9 mouse cellular contexts compared by ENCODE assay signal in genomic region chr5:124729662-124730206, GRCm38 (mm10). TPM values are rescaled to one million over a fixed set of nuclear protein-coding genes. Genes with fewer than 3 reads are reported as not detected.
DNase-seq lines count a peak whose midpoint lies in the region; ATAC-seq lines count a peak whose summit lies in the region.
"Had no signal": no experiment of that assay in that cellular context is flagged by ENCODE, and none has a peak within 500 bp of the region (broad histone marks: within the 10 kb centered on the region; RNA-seq: fewer than 3 reads in every experiment).

No protein-coding gene starts in this region.

- H3K9me3 ChIP-seq in hindbrain, embryonic 15.5 days = no peaks in the 10 kb centered on the region
- H3K9me3 ChIP-seq in liver, embryonic 15.5 days (replicated peaks) = no peaks in the 10 kb centered on the region

- no peak for ATAC-seq in hindbrain, embryonic 15.5 days (ENCODE audit: low FRiP score, low read depth)
- ATAC-seq in liver, embryonic 15.5 days (ENCODE audit: insufficient read depth) = no peak

- peak; percentile 16 for DNase-seq in adrenal gland, adult 2 months
- DNase-seq in adrenal gland, postnatal 4 days (ENCODE audit: low spot score in 2 of 2) = no peak
- DNase-seq in ZHBTc4 (ENCODE audit: low read depth, low spot score) = peak; percentile 33
- no peak for DNase-seq in layer of hippocampus, adult 9-11 months
- DNase-seq in ovary, postnatal 36 days (ENCODE audit: low spot score) = no peak
- DNase-seq in urinary bladder, adult 2 months (ENCODE audit: low spot score) = no peak

- peak overlapping the region; percentile 50 for H3K4me2 ChIP-seq in hindbrain, embryonic 15.5 days
- peak overlapping the region; percentile 59 for H3K4me2 ChIP-seq in liver, embryonic 15.5 days

- no peak overlapping the region for H3K9ac ChIP-seq in hindbrain, embryonic 15.5 days
- no peak overlapping the region for H3K9ac ChIP-seq in liver, embryonic 15.5 days

- peaks cover 5% of the 10 kb centered on the region; the same call in 1 of the 2 replicates for H3K4me1 ChIP-seq in hindbrain, embryonic 15.5 days (replicated peaks)
- peaks cover 7% of the 10 kb centered on the region for H3K4me1 ChIP-seq in liver, embryonic 15.5 days (replicated peaks)

- no peaks in the 10 kb centered on the region for H3K36me3 ChIP-seq in hindbrain, embryonic 15.5 days
- no peaks in the 10 kb centered on the region for H3K36me3 ChIP-seq in liver, embryonic 15.5 days (replicated peaks)

- H3K27ac ChIP-seq in hindbrain, embryonic 15.5 days (replicated peaks) = no peak overlapping the region
- H3K27ac ChIP-seq in liver, embryonic 15.5 days (replicated peaks) = no peak overlapping the region

- 0 out of 2 replicates have a peak overlapping the region, but pooled peaks have one; percentile 3 for H3K4me3 ChIP-seq in hindbrain, embryonic 15.5 days
- H3K4me3 ChIP-seq in liver, embryonic 15.5 days (replicated peaks) = peak overlapping the region; percentile 26

- WGBS in hindbrain, embryonic 15.5 days = 17% methylated on average over 21 of the region's 21 CpGs
- WGBS in liver, embryonic 15.5 days (ENCODE audit: insufficient replicate concordance) = 9% methylated on average over 21 of the region's 21 CpGs

- no peaks in the 10 kb centered on the region for H3K27me3 ChIP-seq in hindbrain, embryonic 15.5 days
- no peaks in the 10 kb centered on the region for H3K27me3 ChIP-seq in liver, embryonic 15.5 days

RNA-seq across cellular contexts. Expression of gene Dnah10, which starts 4.8 kb away (rescaled TPM):
- total RNA-seq in adrenal gland, adult 2 months (2021) = 1 to 10 TPM in 1 of 2 experiments, under 1 TPM in 1; 0.84 to 3.8 TPM
- polyA plus RNA-seq in adrenal gland, adult 2 months (2012; rRNA removed) = 0.11 and 0.15 TPM in 2 replicates
- total RNA-seq in adrenal gland, postnatal 4 days (2021) = 1 to 10 TPM; 1.3 to 1.6 TPM
- polyA plus RNA-seq in hindbrain, embryonic 15.5 days (2015; fragmentation: Nextera tagmentation; extraction: Ambion mirVana) = 0.14 and 0.18 TPM in 2 replicates
- not detected in 2 replicates for polyA plus RNA-seq in liver, embryonic 15.5 days (2015; fragmentation: Nextera tagmentation; extraction: Ambion mirVana)
- 0.15 and 0.36 TPM in 2 replicates for polyA plus RNA-seq in urinary bladder, adult 2 months (2012; rRNA removed)
- total RNA-seq: hematopoietic stem cell, adult 5-6 weeks had no signal

Comparison
In these comparisons a context has a peak if more than half of its experiments do, and no peak if none do; other contexts are left out.
1. DNase-seq: peak in adrenal gland, adult 2 months (single experiment) and ZHBTc4 (single experiment); none in adrenal gland, postnatal 4 days (0 of 2), layer of hippocampus, adult 9-11 months (single experiment), ovary, postnatal 36 days (single experiment) and urinary bladder, adult 2 months (single experiment).